Mouse (Mus musculus): ENCODE data around the gene Ccdc136. TPM values are rescaled to one million over a fixed set of nuclear protein-coding genes. Genes with fewer than 3 reads are reported as not detected.
"Not testable (repeated sequence)": the region's sequence is repeated elsewhere in the genome, so short reads cannot be mapped to it uniquely, and the experiment has no call there.

Ccdc136 gene
- 18.6 and 23.1 TPM in 2 replicates for polyA plus RNA-seq (2016; fragmentation: Nextera tagmentation; extraction: Ambion mirVana)

- DNase-seq (ENCODE audit: low spot score), result peak; percentile 88
- under 1% methylated on average over 49 of the region's 49 CpGs for WGBS
- peak within 1 kb of the TSS; percentile 82 for H3K27ac ChIP-seq (replicated peaks)
- peaks cover 25% of the 10 kb centered on the region for H3K4me1 ChIP-seq
- peaks cover 63% of the 10 kb centered on the region for H3K27me3 ChIP-seq (replicated peaks; ENCODE audit: low read depth, poor library complexity, severe bottlenecking)
- H3K36me3 ChIP-seq (replicated peaks), result peaks cover 11% of the 10 kb centered on the region; the same call in 1 of the 2 replicates
- peak within 1 kb of the TSS; percentile 85 for H3K4me3 ChIP-seq
- H3K9me3 ChIP-seq, result no peaks in the 10 kb centered on the region
These were observed at the start of gene Ccdc136 for GRCm38 (mm10) chr6:29395910-29396713. Ccdc136 (plus strand) TSS chr6:29396309.

GRCm38 (mm10) chr6:29346512-29346911, 49.6 kb upstream of the Ccdc136 start:
- H3K4me3 ChIP-seq; H3K36me3 ChIP-seq (replicated peaks); H3K9me3 ChIP-seq; H3K27me3 ChIP-seq (replicated peaks; ENCODE audit: low read depth, poor library complexity, severe bottlenecking); DNase-seq (ENCODE audit: low spot score); H3K27ac ChIP-seq (replicated peaks): not testable (repeated sequence)
- peaks cover 17% of the 10 kb centered on the region for H3K4me1 ChIP-seq
- WGBS, result 95% methylated on average over 2 of the region's 2 CpGs

- peak overlapping the region; percentile 94 for H3K27ac ChIP-seq (replicated peaks)
- H3K27me3 ChIP-seq (replicated peaks; ENCODE audit: low read depth, poor library complexity, severe bottlenecking), result no peaks in the 10 kb centered on the region
- H3K9me3 ChIP-seq, result no peaks in the 10 kb centered on the region
- peaks cover 7% of the 10 kb centered on the region; the same call in 1 of the 2 replicates for H3K36me3 ChIP-seq (replicated peaks)
- DNase-seq (ENCODE audit: low spot score), result no peak
- 43% methylated on average over 7 of the region's 7 CpGs for WGBS
- H3K4me3 ChIP-seq, result peak overlapping the region; percentile 71
- H3K4me1 ChIP-seq, result peaks cover 17% of the 10 kb centered on the region
These were observed 48.9 kb upstream of the Ccdc136 start for GRCm38 (mm10) chr6:29347189-29347588.

- H3K36me3 ChIP-seq (replicated peaks), result peaks cover 7% of the 10 kb centered on the region; the same call in 1 of the 2 replicates
- peak; percentile 100 for DNase-seq (ENCODE audit: low spot score)
- under 1% methylated on average over 55 of the region's 55 CpGs for WGBS
- peak within 1 kb of the TSS; percentile 94 for H3K27ac ChIP-seq (replicated peaks)
- no peaks in the 10 kb centered on the region for H3K9me3 ChIP-seq
- H3K4me3 ChIP-seq, result peak within 1 kb of the TSS; percentile 71
- H3K4me1 ChIP-seq, result peaks cover 20% of the 10 kb centered on the region
- H3K27me3 ChIP-seq (replicated peaks; ENCODE audit: low read depth, poor library complexity, severe bottlenecking), result no peaks in the 10 kb centered on the region
These were observed 48.3 kb upstream of the Ccdc136 start, which contains the start of gene Calu for GRCm38 (mm10) chr6:29347665-29348370. Calu (plus strand) TSS chr6:29348069.

GRCm38 (mm10) chr6:29348371-29348724, 47.8 kb upstream of the Ccdc136 start:
- H3K4me3 ChIP-seq, result peak overlapping the region; percentile 71
- H3K9me3 ChIP-seq, result no peaks in the 10 kb centered on the region
- peak overlapping the region; percentile 94 for H3K27ac ChIP-seq (replicated peaks)
- DNase-seq (ENCODE audit: low spot score), result no peak
- peaks cover 7% of the 10 kb centered on the region; the same call in 1 of the 2 replicates for H3K36me3 ChIP-seq (replicated peaks)
- peaks cover 22% of the 10 kb centered on the region for H3K4me1 ChIP-seq
- H3K27me3 ChIP-seq (replicated peaks; ENCODE audit: low read depth, poor library complexity, severe bottlenecking), result no peaks in the 10 kb centered on the region
- WGBS, result under 1% methylated on average over 15 of the region's 15 CpGs

- no peak for DNase-seq (ENCODE audit: low spot score)
- Histone ChIP-seq H3K9me3 (no peaks in the 10 kb centered on the region), H3K4me3 (no peak overlapping the region), H3K27ac (replicated peaks) (no peak overlapping the region), H3K36me3 (replicated peaks) (peaks cover 13% of the 10 kb centered on the region), H3K27me3 (replicated peaks; ENCODE audit: low read depth, poor library complexity, severe bottlenecking) (no peaks in the 10 kb centered on the region), H3K4me1 (peaks cover 22% of the 10 kb centered on the region)
These were observed 44.5 kb upstream of the Ccdc136 start for GRCm38 (mm10) chr6:29351613-29352012.

GRCm38 (mm10) chr6:29352816-29353215, 43.3 kb upstream of the Ccdc136 start:
- Histone ChIP-seq H3K27me3 (replicated peaks; ENCODE audit: low read depth, poor library complexity, severe bottlenecking) (no peaks in the 10 kb centered on the region), H3K36me3 (replicated peaks) (peaks cover 25% of the 10 kb centered on the region), H3K27ac (replicated peaks) (no peak overlapping the region), H3K9me3 (no peaks in the 10 kb centered on the region), H3K4me3 (no peak overlapping the region), H3K4me1 (peaks cover 15% of the 10 kb centered on the region)
- 53% methylated on average over 5 of the region's 5 CpGs for WGBS
- no peak for DNase-seq (ENCODE audit: low spot score)

GRCm38 (mm10) chr6:29359386-29359785, 36.7 kb upstream of the Ccdc136 start:
- H3K36me3 ChIP-seq (replicated peaks), result peaks cover 70% of the 10 kb centered on the region
- no peaks in the 10 kb centered on the region for H3K9me3 ChIP-seq
- DNase-seq (ENCODE audit: low spot score), result no peak
- no peaks in the 10 kb centered on the region for H3K27me3 ChIP-seq (replicated peaks; ENCODE audit: low read depth, poor library complexity, severe bottlenecking)
- WGBS, result 91% methylated on average over 3 of the region's 3 CpGs
- no peak overlapping the region for H3K27ac ChIP-seq (replicated peaks)
- H3K4me3 ChIP-seq, result no peak overlapping the region
- H3K4me1 ChIP-seq, result peaks cover 11% of the 10 kb centered on the region

GRCm38 (mm10) chr6:29360211-29360610, 35.9 kb upstream of the Ccdc136 start:
- Histone ChIP-seq H3K36me3 (replicated peaks) (peaks cover 77% of the 10 kb centered on the region), H3K4me1 (peaks cover 11% of the 10 kb centered on the region), H3K4me3 (no peak overlapping the region), H3K27me3 (replicated peaks; ENCODE audit: low read depth, poor library complexity, severe bottlenecking) (no peaks in the 10 kb centered on the region), H3K9me3 (no peaks in the 10 kb centered on the region), H3K27ac (replicated peaks) (no peak overlapping the region)
- 88% methylated on average over 6 of the region's 6 CpGs for WGBS
- DNase-seq (ENCODE audit: low spot score), result no peak

GRCm38 (mm10) chr6:29362246-29363128, 33.6 kb upstream of the Ccdc136 start:
- Histone ChIP-seq H3K27ac (replicated peaks) (no peak overlapping the region), H3K4me3 (no peak overlapping the region), H3K36me3 (replicated peaks) (peaks cover 86% of the 10 kb centered on the region), H3K27me3 (replicated peaks; ENCODE audit: low read depth, poor library complexity, severe bottlenecking) (no peaks in the 10 kb centered on the region), H3K9me3 (no peaks in the 10 kb centered on the region), H3K4me1 (peaks cover 11% of the 10 kb centered on the region)
- 50% methylated on average over 7 of the region's 7 CpGs for WGBS
- DNase-seq (ENCODE audit: low spot score), result peak; percentile 36

- no peaks in the 10 kb centered on the region for H3K9me3 ChIP-seq
- peaks cover 11% of the 10 kb centered on the region for H3K4me1 ChIP-seq
- WGBS, result 80% methylated on average over 3 of the region's 3 CpGs
- H3K36me3 ChIP-seq (replicated peaks), result peaks cover 86% of the 10 kb centered on the region
- H3K27me3 ChIP-seq (replicated peaks; ENCODE audit: low read depth, poor library complexity, severe bottlenecking), result no peaks in the 10 kb centered on the region
- no peak for DNase-seq (ENCODE audit: low spot score)
- no peak overlapping the region for H3K27ac ChIP-seq (replicated peaks)
- no peak overlapping the region for H3K4me3 ChIP-seq
These were observed 33.0 kb upstream of the Ccdc136 start for GRCm38 (mm10) chr6:29363129-29363515.

GRCm38 (mm10) chr6:29365277-29365676, 30.8 kb upstream of the Ccdc136 start:
- H3K36me3 ChIP-seq (replicated peaks), result peaks cover 88% of the 10 kb centered on the region
- no peak for DNase-seq (ENCODE audit: low spot score)
- H3K9me3 ChIP-seq, result no peaks in the 10 kb centered on the region
- H3K4me1 ChIP-seq, result peaks cover 11% of the 10 kb centered on the region
- no peaks in the 10 kb centered on the region for H3K27me3 ChIP-seq (replicated peaks; ENCODE audit: low read depth, poor library complexity, severe bottlenecking)
- H3K27ac ChIP-seq (replicated peaks), result no peak overlapping the region
- WGBS, result 93% methylated on average over 1 of the region's 1 CpGs
- no peak overlapping the region for H3K4me3 ChIP-seq
